Mouse (Mus musculus): ENCODE results near the gene Rabggta. TPM values are rescaled to one million over a fixed set of nuclear protein-coding genes. Genes with fewer than 3 reads are reported as not detected.
"Not testable (repeated sequence)": the region's sequence is repeated elsewhere in the genome, so short reads cannot be mapped to it uniquely, and the experiment has no call there.

Gene Rabggta
- polyA plus RNA-seq (2012; ENCODE audit: insufficient read depth, low replicate concordance): 9.5 and 9.9 TPM in 2 replicates

GRCm38 (mm10) chr14:55721700-55722437, at the start of gene Rabggta:
Gene Rabggta (minus strand): TSS chr14:55722263.
- H3K36me3 ChIP-seq (replicated peaks; ENCODE audit: low read length): peaks cover 40% of the 10 kb centered on the region
- H3K4me3 ChIP-seq (replicated peaks): peak within 1 kb of the TSS; percentile 97
- no peaks in the 10 kb centered on the region for H3K27me3 ChIP-seq (replicated peaks)
- no peaks in the 10 kb centered on the region for H3K9me3 ChIP-seq
- TF ChIP-seq GATA1 (IDR thresholded peaks at IDR 0.05; ENCODE audit: borderline replicate concordance, low read length): no peak
- no peak for TF ChIP-seq FLI1 (IDR thresholded peaks at IDR 0.05; ENCODE audit: low read length)
- H3K4me1 ChIP-seq: peaks cover 54% of the 10 kb centered on the region

- no peaks in the 10 kb centered on the region for H3K36me3 ChIP-seq (replicated peaks; ENCODE audit: low read length)
- TF ChIP-seq FLI1 (IDR thresholded peaks at IDR 0.05; ENCODE audit: low read length): no peak
- no peak for TF ChIP-seq GATA1 (IDR thresholded peaks at IDR 0.05; ENCODE audit: borderline replicate concordance, low read length)
- no peaks in the 10 kb centered on the region for H3K9me3 ChIP-seq
- peaks cover 58% of the 10 kb centered on the region for H3K27me3 ChIP-seq (replicated peaks)
- peaks cover 73% of the 10 kb centered on the region for H3K4me1 ChIP-seq
- peak overlapping the region; percentile 6 for H3K4me3 ChIP-seq (replicated peaks)
These were observed 47.1 kb upstream of the Rabggta start for GRCm38 (mm10) chr14:55769087-55769703.

- H3K9me3 ChIP-seq: no peaks in the 10 kb centered on the region
- TF ChIP-seq FLI1 (IDR thresholded peaks at IDR 0.05; ENCODE audit: low read length) (no peak), GATA1 (IDR thresholded peaks at IDR 0.05; ENCODE audit: borderline replicate concordance, low read length) (no peak)
- peaks cover 51% of the 10 kb centered on the region for H3K27me3 ChIP-seq (replicated peaks)
- no peaks in the 10 kb centered on the region for H3K36me3 ChIP-seq (replicated peaks; ENCODE audit: low read length)
- H3K4me1 ChIP-seq: peaks cover 73% of the 10 kb centered on the region
- H3K4me3 ChIP-seq (replicated peaks): no peak overlapping the region
These were observed 46.5 kb upstream of the Rabggta start for GRCm38 (mm10) chr14:55768555-55768954.

DNA sequence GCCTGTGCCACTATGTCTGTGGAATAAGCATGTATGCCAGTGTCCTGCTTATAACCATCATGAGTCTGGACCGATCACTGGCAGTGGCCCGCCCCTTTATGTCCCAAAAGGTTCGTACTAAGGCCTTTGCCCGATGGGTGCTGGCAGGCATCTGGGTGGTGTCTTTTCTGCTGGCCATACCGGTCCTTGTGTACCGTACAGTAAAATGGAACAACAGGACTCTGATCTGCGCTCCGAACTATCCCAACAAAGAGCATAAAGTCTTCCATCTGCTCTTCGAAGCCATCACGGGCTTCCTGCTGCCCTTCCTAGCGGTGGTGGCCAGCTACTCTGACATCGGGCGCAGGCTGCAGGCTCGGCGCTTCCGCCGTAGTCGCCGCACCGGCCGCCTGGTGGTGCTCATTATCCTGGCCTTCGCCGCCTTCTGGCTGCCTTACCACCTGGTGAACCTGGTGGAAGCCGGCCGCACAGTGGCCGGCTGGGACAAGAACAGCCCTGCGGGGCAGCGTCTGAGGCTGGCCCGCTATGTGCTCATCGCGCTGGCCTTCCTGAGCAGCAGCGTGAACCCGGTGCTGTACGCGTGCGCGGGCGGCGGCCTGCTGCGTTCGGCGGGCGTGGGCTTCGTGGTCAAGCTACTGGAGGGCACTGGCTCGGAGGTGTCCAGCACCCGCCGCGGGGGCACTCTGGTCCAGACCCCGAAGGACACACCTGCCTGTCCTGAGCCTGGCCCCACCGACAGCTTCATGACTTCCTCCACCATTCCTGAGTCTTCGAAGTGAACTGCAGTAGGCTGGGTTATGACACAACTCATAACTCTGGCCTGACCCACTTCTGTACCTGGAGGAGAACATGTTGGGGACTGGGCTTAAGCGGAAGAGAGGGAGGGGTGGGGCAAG, 45.7 kb upstream of the Rabggta start:
- peaks cover 80% of the 10 kb centered on the region for H3K4me1 ChIP-seq
- H3K4me3 ChIP-seq (replicated peaks): peak overlapping the region; percentile 85
- H3K9me3 ChIP-seq: no peaks in the 10 kb centered on the region
- no peaks in the 10 kb centered on the region for H3K36me3 ChIP-seq (replicated peaks; ENCODE audit: low read length)
- TF ChIP-seq GATA1 (IDR thresholded peaks at IDR 0.05; ENCODE audit: borderline replicate concordance, low read length): no peak
- no peak for TF ChIP-seq FLI1 (IDR thresholded peaks at IDR 0.05; ENCODE audit: low read length)
- H3K27me3 ChIP-seq (replicated peaks): peaks cover 48% of the 10 kb centered on the region

DNA sequence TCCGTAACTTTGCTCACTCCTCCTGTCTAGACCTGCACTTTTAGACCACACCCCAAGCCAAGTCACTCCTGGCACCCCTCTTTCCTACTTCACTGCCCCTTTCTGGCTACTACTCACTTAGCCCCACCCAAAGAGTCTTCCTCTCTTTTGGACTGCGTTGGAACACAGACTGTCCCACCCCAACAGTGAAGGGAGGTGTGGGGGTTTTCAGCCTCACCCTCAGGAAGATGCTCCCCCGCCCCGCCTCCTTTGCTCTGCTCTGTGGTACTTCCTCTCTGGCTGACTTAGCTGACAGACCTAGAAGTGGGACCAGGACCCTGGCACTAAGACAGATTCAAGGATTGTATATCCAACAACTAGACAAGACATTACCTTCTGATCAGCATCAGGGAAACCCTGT, 43.6 kb upstream of the Rabggta start, which contains the start of gene Ltb4r1:
TSS of gene Ltb4r1 (plus strand) at position 267 of the 400 bp plus-strand sequence.
- Histone ChIP-seq H3K9me3 (no peaks in the 10 kb centered on the region), H3K27me3 (replicated peaks) (peaks cover 49% of the 10 kb centered on the region), H3K4me1 (peaks cover 87% of the 10 kb centered on the region), H3K4me3 (replicated peaks) (peak within 1 kb of the TSS; percentile 69), H3K36me3 (replicated peaks; ENCODE audit: low read length) (peaks cover 3% of the 10 kb centered on the region)
- TF ChIP-seq GATA1 (IDR thresholded peaks at IDR 0.05; ENCODE audit: borderline replicate concordance, low read length) (no peak), FLI1 (IDR thresholded peaks at IDR 0.05; ENCODE audit: low read length) (no peak)

DNA sequence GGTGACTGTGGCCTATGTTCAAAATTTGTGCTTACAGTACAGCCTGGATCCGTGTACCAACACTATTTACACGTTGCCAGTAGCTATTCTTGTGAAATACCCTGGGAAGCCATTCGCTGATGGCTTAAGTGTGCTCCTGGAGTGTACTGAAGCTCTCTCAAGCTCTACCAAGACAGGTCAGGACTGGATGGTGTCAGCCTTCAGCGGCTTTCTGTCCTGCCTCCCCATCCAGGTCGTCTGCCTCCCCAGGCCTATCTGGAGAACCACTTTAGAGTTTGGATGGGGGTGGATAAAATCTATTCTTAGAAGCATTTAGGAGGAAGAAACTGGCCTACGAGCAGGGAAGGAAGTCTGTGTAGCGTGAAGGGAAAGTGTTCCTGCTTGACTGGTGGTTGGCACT, 41.1 kb upstream of the Rabggta start:
- Histone ChIP-seq H3K4me3 (replicated peaks) (peak overlapping the region; percentile 64), H3K9me3 (no peaks in the 10 kb centered on the region), H3K4me1 (peaks cover 87% of the 10 kb centered on the region), H3K27me3 (replicated peaks) (peaks cover 30% of the 10 kb centered on the region), H3K36me3 (replicated peaks; ENCODE audit: low read length) (peaks cover 3% of the 10 kb centered on the region)
- TF ChIP-seq FLI1 (IDR thresholded peaks at IDR 0.05; ENCODE audit: low read length) (no peak), GATA1 (IDR thresholded peaks at IDR 0.05; ENCODE audit: borderline replicate concordance, low read length) (no peak)

DNA sequence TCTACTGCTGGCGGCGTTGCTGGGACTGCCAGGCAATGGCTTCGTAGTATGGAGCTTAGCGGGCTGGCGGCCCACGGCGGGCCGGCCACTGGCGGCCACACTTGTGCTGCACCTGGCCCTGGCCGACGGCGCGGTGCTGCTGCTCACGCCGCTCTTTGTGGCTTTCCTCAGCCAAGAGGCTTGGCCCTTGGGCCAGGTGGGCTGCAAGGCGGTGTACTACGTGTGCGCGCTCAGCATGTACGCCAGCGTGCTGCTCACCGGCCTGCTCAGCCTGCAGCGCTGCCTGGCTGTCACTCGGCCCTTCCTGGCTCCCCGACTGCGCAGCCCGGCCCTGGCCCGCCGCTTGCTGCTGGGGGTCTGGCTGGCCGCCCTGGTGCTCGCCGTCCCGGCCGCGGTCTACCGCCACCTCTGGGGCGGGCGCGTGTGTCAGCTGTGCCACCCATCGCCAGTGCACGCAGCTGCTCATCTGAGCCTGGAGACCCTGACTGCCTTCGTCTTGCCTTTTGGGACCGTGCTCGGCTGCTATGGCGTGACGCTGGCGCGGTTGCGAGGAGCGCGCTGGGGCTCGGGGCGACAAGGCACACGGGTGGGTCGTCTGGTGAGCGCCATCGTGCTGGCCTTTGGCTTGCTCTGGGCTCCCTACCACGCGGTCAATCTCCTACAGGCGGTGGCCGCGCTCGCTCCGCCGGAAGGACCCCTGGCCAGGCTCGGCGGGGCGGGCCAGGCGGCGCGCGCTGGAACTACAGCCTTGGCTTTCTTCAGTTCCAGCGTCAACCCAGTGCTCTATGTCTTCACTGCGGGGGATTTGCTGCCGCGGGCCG, 40.1 kb upstream of the Rabggta start:
- H3K4me3 ChIP-seq (replicated peaks): peak overlapping the region; percentile 84
- H3K36me3 ChIP-seq (replicated peaks; ENCODE audit: low read length): peaks cover 3% of the 10 kb centered on the region
- TF ChIP-seq GATA1 (IDR thresholded peaks at IDR 0.05; ENCODE audit: borderline replicate concordance, low read length) (no peak), FLI1 (IDR thresholded peaks at IDR 0.05; ENCODE audit: low read length) (no peak)
- H3K27me3 ChIP-seq (replicated peaks): peaks cover 20% of the 10 kb centered on the region
- H3K9me3 ChIP-seq: no peaks in the 10 kb centered on the region
- peaks cover 86% of the 10 kb centered on the region for H3K4me1 ChIP-seq

GRCm38 (mm10) chr14:55761163-55761562, 39.1 kb upstream of the Rabggta start, which contains the start of gene Ltb4r2:
Gene Ltb4r2 (plus strand): TSS chr14:55761428.
- Histone ChIP-seq H3K27me3 (replicated peaks) (peaks cover 18% of the 10 kb centered on the region), H3K4me1 (peaks cover 79% of the 10 kb centered on the region), H3K4me3 (replicated peaks) (peak within 1 kb of the TSS; percentile 84), H3K9me3 (no peaks in the 10 kb centered on the region), H3K36me3 (replicated peaks; ENCODE audit: low read length) (peaks cover 11% of the 10 kb centered on the region)
- TF ChIP-seq FLI1 (IDR thresholded peaks at IDR 0.05; ENCODE audit: low read length) (no peak), GATA1 (IDR thresholded peaks at IDR 0.05; ENCODE audit: borderline replicate concordance, low read length) (no peak)

- not testable (repeated sequence) for H3K4me3 ChIP-seq (replicated peaks); H3K9me3 ChIP-seq
- Histone ChIP-seq H3K27me3 (replicated peaks) (peaks cover 18% of the 10 kb centered on the region), H3K4me1 (peaks cover 69% of the 10 kb centered on the region), H3K36me3 (replicated peaks; ENCODE audit: low read length) (peaks cover 21% of the 10 kb centered on the region)
These were observed 38.1 kb upstream of the Rabggta start for GRCm38 (mm10) chr14:55760156-55760555.
